Mouse (Mus musculus) midbrain, embryonic 15.5 days (tissue): ENCODE measurements around the gene Itga8. TPM values are rescaled to one million over a fixed set of nuclear protein-coding genes. Genes with fewer than 3 reads are reported as not detected.

ENCODE experiments used
- ATAC-seq: fragments of 200-750 bp; cut with Nextera tagmentation; replicated peaks from 2 replicates; pipeline ENCODE4 v1.8.0; 2017; ENCODE audit warnings: moderate TSS enrichment
- H3K27ac ChIP-seq: fragments of 300-500 bp; sonication (generic); 2 replicates; pipeline ENCODE4 v1.5.1; 2015; ENCODE audit warnings: mild to moderate bottlenecking, inconsistent platforms
- H3K27me3 ChIP-seq: fragments of 300-500 bp; sonication (generic); replicated peaks from 2 replicates; pipeline ENCODE4 v1.6.1; 2015; ENCODE audit warnings: inconsistent platforms
- H3K36me3 ChIP-seq: fragments of 300-500 bp; sonication (generic); replicated peaks from 2 replicates; pipeline ENCODE4 v1.6.1; 2015; ENCODE audit warnings: inconsistent platforms
- H3K4me1 ChIP-seq: fragments of 300-500 bp; sonication (generic); 2 replicates; pipeline ENCODE4 v1.6.1; 2015; ENCODE audit warnings: inconsistent platforms
- H3K4me2 ChIP-seq: fragments of 300-500 bp; sonication (generic); 2 replicates; pipeline ENCODE4 v1.6.1; 2015; ENCODE audit warnings: inconsistent platforms, mild to moderate bottlenecking, moderate library complexity
- H3K4me3 ChIP-seq: fragments of 300-500 bp; sonication (generic); 2 replicates; pipeline ENCODE4 v1.5.1; 2015; ENCODE audit warnings: mild to moderate bottlenecking, inconsistent platforms
- H3K9ac ChIP-seq: fragments of 300-500 bp; sonication (generic); 2 replicates; pipeline ENCODE4 v1.6.1; 2015; ENCODE audit warnings: mild to moderate bottlenecking, inconsistent platforms
- H3K9me3 ChIP-seq: fragments of 300-500 bp; sonication (generic); 2 replicates; pipeline ENCODE4 v1.6.1; 2016; ENCODE audit warnings: inconsistent platforms
- WGBS: fragments of 180-500 bp; shearing (Covaris S2); methylation state at CpG from one replicate; pipeline ENCODE4 v1.1.7; 2015; ENCODE audit warnings: mixed read lengths; 5-methylcytosine and 5-hydroxymethylcytosine counted together
- polyA plus RNA-seq: library from polyadenylated mRNA; unstranded; fragments of >200 nt; fragmentation: Nextera tagmentation; extraction: Ambion mirVana; gene quantifications from 2 replicates; pipeline ENCODE4 v1.2.1, GENCODE M21; 2015

Itga8 gene
- polyA plus RNA-seq, 1 experiment from 2014 or later: 2.4 TPM

- Histone ChIP-seq H3K4me3 (no peak overlapping the region), H3K9ac (no peak overlapping the region), H3K4me2 (no peak overlapping the region), H3K9me3 (no peaks in the 10 kb centered on the region), H3K27me3 (no peaks in the 10 kb centered on the region), H3K36me3 (no peaks in the 10 kb centered on the region), H3K27ac (no peak overlapping the region), H3K4me1 (no peaks in the 10 kb centered on the region)
- WGBS: 62% methylated on average over 2 of the region's 2 CpGs
- ATAC-seq: 0 out of 2 replicates have a peak, but pooled peaks have one; percentile 24
Measured at GRCm38 (mm10) chr2:12221671-12222070, 80.1 kb downstream of the Itga8 start.

- Histone ChIP-seq H3K9me3 (no peaks in the 10 kb centered on the region), H3K4me1 (no peaks in the 10 kb centered on the region), H3K27ac (no peak overlapping the region), H3K4me3 (no peak overlapping the region), H3K4me2 (no peak overlapping the region), H3K9ac (no peak overlapping the region), H3K36me3 (no peaks in the 10 kb centered on the region), H3K27me3 (no peaks in the 10 kb centered on the region)
- WGBS: 58% methylated on average over 4 of the region's 4 CpGs
- ATAC-seq: no peak
Measured at GRCm38 (mm10) chr2:12213464-12213790, 88.3 kb downstream of the Itga8 start.

GRCm38 (mm10) chr2:12212662-12213463 lies 88.9 kb downstream of the Itga8 start:
- Histone ChIP-seq H3K27ac (no peak overlapping the region), H3K4me1 (no peaks in the 10 kb centered on the region), H3K9me3 (no peaks in the 10 kb centered on the region), H3K27me3 (no peaks in the 10 kb centered on the region), H3K4me3 (no peak overlapping the region), H3K36me3 (no peaks in the 10 kb centered on the region), H3K9ac (no peak overlapping the region), H3K4me2 (no peak overlapping the region)
- no peak for ATAC-seq
- WGBS: 65% methylated on average over 3 of the region's 3 CpGs

GRCm38 (mm10) chr2:12208142-12208541 lies 93.6 kb downstream of the Itga8 start:
- H3K9ac ChIP-seq: no peak overlapping the region

GRCm38 (mm10) chr2:12206353-12206752 lies 95.4 kb downstream of the Itga8 start:
- Histone ChIP-seq H3K4me2 (no peak overlapping the region), H3K9ac (no peak overlapping the region), H3K36me3 (no peaks in the 10 kb centered on the region), H3K9me3 (no peaks in the 10 kb centered on the region), H3K27ac (no peak overlapping the region), H3K4me1 (no peaks in the 10 kb centered on the region), H3K27me3 (no peaks in the 10 kb centered on the region), H3K4me3 (no peak overlapping the region)
- 69% methylated on average over 5 of the region's 5 CpGs for WGBS
- no peak for ATAC-seq

More at GRCm38 (mm10) chr2:12208142-12208541, 93.6 kb downstream of the Itga8 start:
- H3K9me3 ChIP-seq: no peaks in the 10 kb centered on the region
- 82% methylated on average over 6 of the region's 6 CpGs for WGBS
- no peaks in the 10 kb centered on the region for H3K36me3 ChIP-seq
- no peak overlapping the region for H3K27ac ChIP-seq
- no peak overlapping the region for H3K4me2 ChIP-seq
- H3K27me3 ChIP-seq: no peaks in the 10 kb centered on the region
- H3K4me1 ChIP-seq: no peaks in the 10 kb centered on the region
- no peak overlapping the region for H3K4me3 ChIP-seq
- no peak for ATAC-seq

GRCm38 (mm10) chr2:12205875-12206274 lies 95.8 kb downstream of the Itga8 start:
- ATAC-seq: no peak; the same call in 1 of the 2 replicates
- Histone ChIP-seq H3K4me2 (no peak overlapping the region), H3K4me1 (no peaks in the 10 kb centered on the region), H3K9ac (no peak overlapping the region), H3K36me3 (no peaks in the 10 kb centered on the region), H3K27me3 (no peaks in the 10 kb centered on the region), H3K27ac (no peak overlapping the region), H3K9me3 (no peaks in the 10 kb centered on the region), H3K4me3 (no peak overlapping the region)
- WGBS: 44% methylated on average over 5 of the region's 5 CpGs

- WGBS: 86% methylated on average over 10 of the region's 10 CpGs
- ATAC-seq: no peak
- Histone ChIP-seq H3K9me3 (no peaks in the 10 kb centered on the region), H3K4me3 (no peak overlapping the region), H3K9ac (no peak overlapping the region), H3K27me3 (no peaks in the 10 kb centered on the region), H3K4me2 (no peak overlapping the region), H3K4me1 (no peaks in the 10 kb centered on the region), H3K27ac (no peak overlapping the region), H3K36me3 (no peaks in the 10 kb centered on the region)
Measured at GRCm38 (mm10) chr2:12203231-12203630, 98.5 kb downstream of the Itga8 start.

- H3K4me3 ChIP-seq: no peak overlapping the region
- WGBS: 81% methylated on average over 7 of the region's 7 CpGs
- ATAC-seq: no peak
Measured at GRCm38 (mm10) chr2:12198699-12199098, 103.0 kb downstream of the Itga8 start.

GRCm38 (mm10) chr2:12198214-12198613 lies 103.5 kb downstream of the Itga8 start:
- Histone ChIP-seq H3K4me2 (no peak overlapping the region), H3K27ac (no peak overlapping the region), H3K9me3 (no peaks in the 10 kb centered on the region), H3K36me3 (no peaks in the 10 kb centered on the region), H3K4me3 (no peak overlapping the region), H3K27me3 (no peaks in the 10 kb centered on the region), H3K4me1 (no peaks in the 10 kb centered on the region), H3K9ac (no peak overlapping the region)
- WGBS: 95% methylated on average over 3 of the region's 3 CpGs
- ATAC-seq: no peak

More at GRCm38 (mm10) chr2:12198699-12199098, 103.0 kb downstream of the Itga8 start:
- Histone ChIP-seq H3K27ac (no peak overlapping the region), H3K27me3 (no peaks in the 10 kb centered on the region), H3K9me3 (no peaks in the 10 kb centered on the region), H3K4me2 (no peak overlapping the region), H3K36me3 (no peaks in the 10 kb centered on the region), H3K4me1 (no peaks in the 10 kb centered on the region), H3K9ac (no peak overlapping the region)

GRCm38 (mm10) chr2:12197711-12198110 lies 104.0 kb downstream of the Itga8 start:
- Histone ChIP-seq H3K27ac (no peak overlapping the region), H3K4me3 (no peak overlapping the region), H3K4me2 (no peak overlapping the region), H3K9me3 (no peaks in the 10 kb centered on the region), H3K36me3 (no peaks in the 10 kb centered on the region), H3K4me1 (no peaks in the 10 kb centered on the region), H3K9ac (no peak overlapping the region), H3K27me3 (no peaks in the 10 kb centered on the region)
- no peak for ATAC-seq
- WGBS: 93% methylated on average over 4 of the region's 4 CpGs

- H3K27me3 ChIP-seq: no peaks in the 10 kb centered on the region
- H3K4me2 ChIP-seq: no peak overlapping the region
- H3K9me3 ChIP-seq: no peaks in the 10 kb centered on the region
- H3K9ac ChIP-seq: no peak overlapping the region
- no peaks in the 10 kb centered on the region for H3K4me1 ChIP-seq
- WGBS: 88% methylated on average over 6 of the region's 6 CpGs
- no peak overlapping the region for H3K27ac ChIP-seq
- ATAC-seq: no peak
- H3K4me3 ChIP-seq: no peak overlapping the region
- no peaks in the 10 kb centered on the region for H3K36me3 ChIP-seq
Measured at GRCm38 (mm10) chr2:12189026-12189425, 112.7 kb downstream of the Itga8 start.

GRCm38 (mm10) chr2:12187646-12188045 lies 114.1 kb downstream of the Itga8 start:
- Histone ChIP-seq H3K4me1 (no peaks in the 10 kb centered on the region), H3K27me3 (no peaks in the 10 kb centered on the region), H3K9me3 (no peaks in the 10 kb centered on the region), H3K4me3 (no peak overlapping the region), H3K27ac (no peak overlapping the region), H3K9ac (no peak overlapping the region), H3K4me2 (no peak overlapping the region), H3K36me3 (no peaks in the 10 kb centered on the region)
- 49% methylated on average over 5 of the region's 5 CpGs for WGBS
- no peak for ATAC-seq

- 73% methylated on average over 8 of the region's 8 CpGs for WGBS
- H3K27me3 ChIP-seq: no peaks in the 10 kb centered on the region
- H3K9me3 ChIP-seq: no peaks in the 10 kb centered on the region
- no peaks in the 10 kb centered on the region for H3K4me1 ChIP-seq
- H3K9ac ChIP-seq: no peak overlapping the region
- H3K4me2 ChIP-seq: no peak overlapping the region
- H3K4me3 ChIP-seq: no peak overlapping the region
- H3K27ac ChIP-seq: no peak overlapping the region
- no peaks in the 10 kb centered on the region for H3K36me3 ChIP-seq
- ATAC-seq: no peak
Measured at GRCm38 (mm10) chr2:12182402-12182948, 119.2 kb downstream of the Itga8 start.
